ENCODE assay signal across 15 mouse cellular contexts in genomic region chr9:63067054-63067406, GRCm38 (mm10).
A peak's percentile ranks its signal among the peaks of the same experiment; 100 is the strongest.
DNase-seq lines count a peak whose midpoint lies in the region; ATAC-seq and TF ChIP-seq lines count a peak whose summit lies in the region.
"Had no signal": no experiment of that assay in that cellular context is flagged by ENCODE, and none has a peak within 500 bp of the region (broad histone marks: within the 10 kb centered on the region; RNA-seq: fewer than 3 reads in every experiment).

No protein-coding gene starts in this region.

- H3K4me3 ChIP-seq in heart, adult 2 months, result no peak overlapping the region
- no peak overlapping the region for H3K4me3 ChIP-seq in heart, embryonic 11.5 days (ENCODE audit: low read depth, low read length)
- no peak overlapping the region for H3K4me3 ChIP-seq in liver, adult 2 months (ENCODE audit: insufficient read depth, low read depth, low read length)
- H3K4me3 ChIP-seq: forebrain, embryonic 13.5 days had no signal

- H3K4me1 ChIP-seq in heart, adult 2 months (ENCODE audit: control insufficient read depth, insufficient read depth, low read length), result peaks cover 4% of the 10 kb centered on the region
- peaks cover 16% of the 10 kb centered on the region for H3K4me1 ChIP-seq in heart, embryonic 11.5 days (ENCODE audit: control insufficient read depth, insufficient read depth, low read length)
- H3K4me1 ChIP-seq in liver, adult 2 months (ENCODE audit: control insufficient read depth, insufficient read depth, low read length), result peaks cover 7% of the 10 kb centered on the region
- H3K4me1 ChIP-seq: forebrain, embryonic 13.5 days had no signal

- no peaks in the 10 kb centered on the region for H3K36me3 ChIP-seq in heart, adult 2 months (ENCODE audit: control insufficient read depth, insufficient read depth, low read length)
- H3K36me3 ChIP-seq in heart, embryonic 11.5 days (ENCODE audit: control insufficient read depth, insufficient read depth, low read length), result no peaks in the 10 kb centered on the region
- H3K36me3 ChIP-seq in liver, adult 2 months (ENCODE audit: control insufficient read depth, insufficient read depth, low read length), result no peaks in the 10 kb centered on the region

- 62% methylated on average over 2 of the region's 2 CpGs for WGBS in heart, adult 2 months
- WGBS in heart, embryonic 11.5 days (ENCODE audit: insufficient replicate concordance), result 60% methylated on average over 2 of the region's 2 CpGs
- WGBS in liver, adult 2 months, result 64% methylated on average over 2 of the region's 2 CpGs

- peak; percentile 38 for TF ChIP-seq CTCF in heart, adult 2 months (IDR thresholded peaks at IDR 0.05)
- peak; percentile 13; the same call in 1 of the 2 replicates for TF ChIP-seq CTCF in liver, adult 2 months (IDR thresholded peaks at IDR 0.05; ENCODE audit: low read depth, low read length)

- no peak for TF ChIP-seq POLR2A in heart, adult 2 months (IDR thresholded peaks at IDR 0.05; ENCODE audit: insufficient read depth, low read depth, low read length)
- no peak for TF ChIP-seq POLR2A in liver, adult 2 months (IDR thresholded peaks at IDR 0.05; ENCODE audit: extremely low read depth, insufficient read depth, low read length)

- no peak for DNase-seq in heart, adult 2 months
- no peak for DNase-seq in liver, adult 2 months (ENCODE audit: extremely low read depth, low read depth, low spot score)
- DNase-seq in liver (no peak), NIH3T3 (ENCODE audit: low read depth) (peak; percentile 55)
- DNase-seq in skeletal muscle tissue, adult 2 months (ENCODE audit: low read depth, low spot score), result peak; percentile 32
- no peak for DNase-seq in embryo, embryonic 9.5 days (ENCODE audit: extremely low spot score)
- DNase-seq: adrenal gland, adult 2 months; cerebellum, postnatal 10 days; embryo, embryonic 11 days; heart, adult 18-20 months; midbrain, embryonic 14.5 days; thymus, postnatal 4 days had no signal

- H3K4me2 ChIP-seq in heart, embryonic 11.5 days, result no peak overlapping the region
- H3K4me2 ChIP-seq: forebrain, embryonic 13.5 days had no signal

- 0 out of 2 replicates have a peak, but pooled peaks cover 4% of the 10 kb centered on the region for H3K9me3 ChIP-seq in heart, embryonic 11.5 days (replicated peaks; ENCODE audit: control insufficient read depth, low read length)

- no peaks in the 10 kb centered on the region for H3K27me3 ChIP-seq in heart, adult 2 months (ENCODE audit: control insufficient read depth, insufficient read depth, low read length)
- H3K27me3 ChIP-seq in heart, embryonic 11.5 days (ENCODE audit: control insufficient read depth, insufficient read depth, low read length), result no peaks in the 10 kb centered on the region
- no peaks in the 10 kb centered on the region for H3K27me3 ChIP-seq in liver, adult 2 months (ENCODE audit: control insufficient read depth, insufficient read depth, low read length)
- H3K27me3 ChIP-seq: forebrain, embryonic 13.5 days had no signal

- ATAC-seq in heart, embryonic 11.5 days (replicated peaks; ENCODE audit: insufficient number of reproducible peaks, low FRiP score, low TSS enrichment), result no peak
- ATAC-seq: forebrain, embryonic 13.5 days had no signal

- H3K27ac ChIP-seq in heart, adult 2 months, result no peak overlapping the region
- no peak overlapping the region for H3K27ac ChIP-seq in heart, embryonic 11.5 days (ENCODE audit: low read depth, low read length)
- no peak overlapping the region for H3K27ac ChIP-seq in liver, adult 2 months (replicated peaks; ENCODE audit: insufficient read depth, low read depth, low read length)
- H3K27ac ChIP-seq: forebrain, embryonic 13.5 days; liver, embryonic 14.5 days had no signal

- no peak for TF ChIP-seq EP300 in heart, adult 2 months (IDR thresholded peaks at IDR 0.05; ENCODE audit: insufficient read depth, low read depth, low read length)

- intact Hi-C loops in heart, adult 2 months (cut with DNase I), result no loop called here

- H3K9ac ChIP-seq in heart, adult 2 months (ENCODE audit: low read depth, low read length), result no peak overlapping the region
- H3K9ac ChIP-seq in heart, embryonic 11.5 days (ENCODE audit: low read depth, low read length), result no peak overlapping the region
- H3K9ac ChIP-seq in liver, adult 2 months (ENCODE audit: low read depth, low read length), result no peak overlapping the region
- H3K9ac ChIP-seq: forebrain, embryonic 13.5 days; liver, embryonic 14.5 days had no signal

- H3K79me2 ChIP-seq in heart, adult 2 months (replicated peaks; ENCODE audit: control insufficient read depth, insufficient read depth, low read length), result no peaks in the 10 kb centered on the region
- no peaks in the 10 kb centered on the region for H3K79me2 ChIP-seq in liver, adult 2 months (ENCODE audit: control insufficient read depth, insufficient read depth, low read length)

Comparison
In these comparisons a context has a peak if more than half of its experiments do, and no peak if none do; other contexts are left out.
1. DNase-seq: peak in NIH3T3 (single experiment) and skeletal muscle tissue, adult 2 months (single experiment); none in heart, adult 2 months (0 of 2), liver, adult 2 months (single experiment), liver (single experiment) and embryo, embryonic 9.5 days (single experiment).